Mouse (Mus musculus): ENCODE measurements at regions not wholly inside any gene's neighbourhood (a gene's known extent, or its start where the extent isn't known, plus 50 kb on each side); places are given as distances from the start of the nearest gene placed in this dataset.

GRCm38 (mm10) chr5:81878563-81878962 lies 858.6 kb downstream of the Adgrl3 start:
- no peak overlapping the region for H3K4me2 ChIP-seq (ENCODE audit: low read depth, low read length)
- WGBS: 63% methylated on average over 3 of the region's 3 CpGs
- H3K9me3 ChIP-seq (replicated peaks; ENCODE audit: control insufficient read depth, low read length): no peaks in the 10 kb centered on the region
- no peak for ATAC-seq (replicated peaks; ENCODE audit: extremely low read depth, insufficient read depth, low FRiP score)
- H3K4me3 ChIP-seq (ENCODE audit: low read length): no peak overlapping the region
- no peaks in the 10 kb centered on the region for H3K4me1 ChIP-seq (ENCODE audit: control insufficient read depth, insufficient read depth, low read length)
- no peak overlapping the region for H3K27ac ChIP-seq (ENCODE audit: low read length)
- no peak overlapping the region for H3K9ac ChIP-seq (ENCODE audit: low read length)
- no peaks in the 10 kb centered on the region for H3K36me3 ChIP-seq (ENCODE audit: control insufficient read depth, insufficient read depth)
- no peaks in the 10 kb centered on the region for H3K27me3 ChIP-seq (ENCODE audit: control insufficient read depth, insufficient read depth, low read length)

GRCm38 (mm10) chr5:81893358-81893757 lies 873.4 kb downstream of the Adgrl3 start:
- H3K9me3 ChIP-seq (replicated peaks; ENCODE audit: control insufficient read depth, low read length): no peaks in the 10 kb centered on the region
- 80% methylated on average over 6 of the region's 6 CpGs for WGBS
- no peaks in the 10 kb centered on the region for H3K4me1 ChIP-seq (ENCODE audit: control insufficient read depth, insufficient read depth, low read length)
- H3K36me3 ChIP-seq (ENCODE audit: control insufficient read depth, insufficient read depth): no peaks in the 10 kb centered on the region
- H3K9ac ChIP-seq (ENCODE audit: low read length): no peak overlapping the region
- ATAC-seq (replicated peaks; ENCODE audit: extremely low read depth, insufficient read depth, low FRiP score): no peak
- H3K4me3 ChIP-seq (ENCODE audit: low read length): no peak overlapping the region
- H3K27me3 ChIP-seq (ENCODE audit: control insufficient read depth, insufficient read depth, low read length): no peaks in the 10 kb centered on the region
- no peak overlapping the region for H3K27ac ChIP-seq (ENCODE audit: low read length)
- H3K4me2 ChIP-seq (ENCODE audit: low read depth, low read length): no peak overlapping the region

GRCm38 (mm10) chr5:81909368-81909767 lies 889.4 kb downstream of the Adgrl3 start:
- Histone ChIP-seq H3K9ac (ENCODE audit: low read length) (no peak overlapping the region), H3K27me3 (ENCODE audit: control insufficient read depth, insufficient read depth, low read length) (no peaks in the 10 kb centered on the region), H3K36me3 (ENCODE audit: control insufficient read depth, insufficient read depth) (no peaks in the 10 kb centered on the region), H3K4me3 (ENCODE audit: low read length) (no peak overlapping the region), H3K4me1 (ENCODE audit: control insufficient read depth, insufficient read depth, low read length) (no peaks in the 10 kb centered on the region), H3K27ac (ENCODE audit: low read length) (no peak overlapping the region), H3K4me2 (ENCODE audit: low read depth, low read length) (no peak overlapping the region), H3K9me3 (replicated peaks; ENCODE audit: control insufficient read depth, low read length) (no peaks in the 10 kb centered on the region)
- no peak for ATAC-seq (replicated peaks; ENCODE audit: extremely low read depth, insufficient read depth, low FRiP score)
- 66% methylated on average over 6 of the region's 6 CpGs for WGBS

- H3K4me2 ChIP-seq (ENCODE audit: low read depth, low read length): no peak overlapping the region
- no peaks in the 10 kb centered on the region for H3K27me3 ChIP-seq (ENCODE audit: control insufficient read depth, insufficient read depth, low read length)
- no peaks in the 10 kb centered on the region for H3K36me3 ChIP-seq (ENCODE audit: control insufficient read depth, insufficient read depth)
- no peak overlapping the region for H3K9ac ChIP-seq (ENCODE audit: low read length)
- ATAC-seq (replicated peaks; ENCODE audit: extremely low read depth, insufficient read depth, low FRiP score): no peak
- 63% methylated on average over 8 of the region's 8 CpGs for WGBS
- no peaks in the 10 kb centered on the region for H3K4me1 ChIP-seq (ENCODE audit: control insufficient read depth, insufficient read depth, low read length)
- H3K27ac ChIP-seq (ENCODE audit: low read length): no peak overlapping the region
- no peak overlapping the region for H3K4me3 ChIP-seq (ENCODE audit: low read length)
- H3K9me3 ChIP-seq (replicated peaks; ENCODE audit: control insufficient read depth, low read length): no peaks in the 10 kb centered on the region
These were observed 890.0 kb downstream of the Adgrl3 start for GRCm38 (mm10) chr5:81909964-81910363.

GRCm38 (mm10) chr5:81916667-81917066 lies 896.7 kb downstream of the Adgrl3 start:
- Histone ChIP-seq H3K27ac (ENCODE audit: low read length) (no peak overlapping the region), H3K4me3 (ENCODE audit: low read length) (no peak overlapping the region), H3K9me3 (replicated peaks; ENCODE audit: control insufficient read depth, low read length) (no peaks in the 10 kb centered on the region), H3K27me3 (ENCODE audit: control insufficient read depth, insufficient read depth, low read length) (no peaks in the 10 kb centered on the region), H3K4me2 (ENCODE audit: low read depth, low read length) (no peak overlapping the region), H3K9ac (ENCODE audit: low read length) (no peak overlapping the region), H3K36me3 (ENCODE audit: control insufficient read depth, insufficient read depth) (no peaks in the 10 kb centered on the region), H3K4me1 (ENCODE audit: control insufficient read depth, insufficient read depth, low read length) (no peaks in the 10 kb centered on the region; the same call in 1 of the 2 replicates)
- no peak for ATAC-seq (replicated peaks; ENCODE audit: extremely low read depth, insufficient read depth, low FRiP score)

- Histone ChIP-seq H3K9me3 (replicated peaks; ENCODE audit: control insufficient read depth, low read length) (no peaks in the 10 kb centered on the region), H3K36me3 (ENCODE audit: control insufficient read depth, insufficient read depth) (no peaks in the 10 kb centered on the region), H3K4me2 (ENCODE audit: low read depth, low read length) (no peak overlapping the region), H3K4me1 (ENCODE audit: control insufficient read depth, insufficient read depth, low read length) (no peaks in the 10 kb centered on the region), H3K9ac (ENCODE audit: low read length) (no peak overlapping the region), H3K4me3 (ENCODE audit: low read length) (no peak overlapping the region), H3K27ac (ENCODE audit: low read length) (no peak overlapping the region), H3K27me3 (ENCODE audit: control insufficient read depth, insufficient read depth, low read length) (no peaks in the 10 kb centered on the region)
- 77% methylated on average over 5 of the region's 5 CpGs for WGBS
- no peak for ATAC-seq (replicated peaks; ENCODE audit: extremely low read depth, insufficient read depth, low FRiP score)
These were observed 920.9 kb downstream of the Adgrl3 start for GRCm38 (mm10) chr5:81940798-81941197.

GRCm38 (mm10) chr5:81969685-81970524 lies 950.0 kb downstream of the Adgrl3 start:
- H3K27me3 ChIP-seq (ENCODE audit: control insufficient read depth, insufficient read depth, low read length): no peaks in the 10 kb centered on the region
- ATAC-seq (replicated peaks; ENCODE audit: extremely low read depth, insufficient read depth, low FRiP score): no peak
- H3K4me2 ChIP-seq (ENCODE audit: low read depth, low read length): peak overlapping the region; percentile 48
- H3K36me3 ChIP-seq (ENCODE audit: control insufficient read depth, insufficient read depth): no peaks in the 10 kb centered on the region
- H3K4me3 ChIP-seq (ENCODE audit: low read length): no peak overlapping the region
- H3K9ac ChIP-seq (ENCODE audit: low read length): no peak overlapping the region
- H3K4me1 ChIP-seq (ENCODE audit: control insufficient read depth, insufficient read depth, low read length): no peaks in the 10 kb centered on the region
- H3K9me3 ChIP-seq (replicated peaks; ENCODE audit: control insufficient read depth, low read length): no peaks in the 10 kb centered on the region
- no peak overlapping the region for H3K27ac ChIP-seq (ENCODE audit: low read length)
- WGBS: 57% methylated on average over 24 of the region's 24 CpGs

GRCm38 (mm10) chr5:81970525-81971011 lies 950.6 kb downstream of the Adgrl3 start:
- Histone ChIP-seq H3K4me1 (ENCODE audit: control insufficient read depth, insufficient read depth, low read length) (no peaks in the 10 kb centered on the region), H3K27me3 (ENCODE audit: control insufficient read depth, insufficient read depth, low read length) (no peaks in the 10 kb centered on the region), H3K27ac (ENCODE audit: low read length) (no peak overlapping the region), H3K4me3 (ENCODE audit: low read length) (no peak overlapping the region), H3K9me3 (replicated peaks; ENCODE audit: control insufficient read depth, low read length) (no peaks in the 10 kb centered on the region), H3K9ac (ENCODE audit: low read length) (no peak overlapping the region), H3K36me3 (ENCODE audit: control insufficient read depth, insufficient read depth) (no peaks in the 10 kb centered on the region), H3K4me2 (ENCODE audit: low read depth, low read length) (no peak overlapping the region)
- ATAC-seq (replicated peaks; ENCODE audit: extremely low read depth, insufficient read depth, low FRiP score): no peak
- WGBS: 85% methylated on average over 8 of the region's 8 CpGs

GRCm38 (mm10) chr5:81976515-81976914 lies 956.6 kb downstream of the Adgrl3 start:
- no peaks in the 10 kb centered on the region for H3K4me1 ChIP-seq (ENCODE audit: control insufficient read depth, insufficient read depth, low read length)
- H3K27ac ChIP-seq (ENCODE audit: low read length): no peak overlapping the region
- 88% methylated on average over 3 of the region's 3 CpGs for whole genome bisulfite sequencing
- H3K27me3 ChIP-seq (ENCODE audit: control insufficient read depth, insufficient read depth, low read length): no peaks in the 10 kb centered on the region
- H3K9me3 ChIP-seq (replicated peaks; ENCODE audit: control insufficient read depth, low read length): no peaks in the 10 kb centered on the region
- no peak overlapping the region for H3K4me3 ChIP-seq (ENCODE audit: low read length)
- no peak overlapping the region for H3K4me2 ChIP-seq (ENCODE audit: low read depth, low read length)
- no peaks in the 10 kb centered on the region for H3K36me3 ChIP-seq (ENCODE audit: control insufficient read depth, insufficient read depth)
- ATAC-seq (replicated peaks; ENCODE audit: extremely low read depth, insufficient read depth, low FRiP score): no peak
- H3K9ac ChIP-seq (ENCODE audit: low read length): no peak overlapping the region
